Mouse (Mus musculus): Measurements from ENCODE around the gene Thnsl2. TPM values are rescaled to one million over a fixed set of nuclear protein-coding genes. Genes with fewer than 3 reads are reported as not detected.

The Thnsl2 gene
- 4.4 and 4.7 TPM in 2 replicates for polyA plus RNA-seq (2014; fragmentation: Nextera tagmentation; extraction: Ambion mirVana)

DNA sequence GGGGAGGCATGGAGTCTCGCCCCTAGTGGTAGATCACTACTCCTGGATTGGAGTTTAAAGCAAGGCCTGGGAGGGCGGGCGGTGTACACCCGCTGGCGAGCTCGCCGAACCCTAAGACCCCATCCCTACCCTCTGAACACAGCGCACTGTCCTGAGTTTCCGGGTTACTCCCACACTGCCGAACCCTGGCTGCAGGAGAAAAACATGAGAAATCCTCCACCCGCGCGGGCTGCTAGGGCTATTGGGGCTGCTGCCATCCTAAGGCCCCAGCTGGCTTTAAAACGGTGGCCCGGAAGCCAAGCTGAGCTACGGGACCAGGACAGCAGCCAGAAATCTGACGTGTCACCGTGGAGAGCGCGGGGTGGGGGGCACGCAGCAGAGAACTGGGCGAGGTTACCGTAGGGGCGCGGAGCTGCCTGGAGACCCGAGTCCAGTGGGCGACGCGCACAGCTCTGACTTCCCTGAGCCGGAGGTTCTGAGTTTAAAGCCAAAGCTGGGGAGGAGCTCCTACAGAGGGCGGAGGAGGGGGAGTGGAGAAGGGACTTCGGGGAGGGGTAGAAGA is at the start of gene Thnsl2:
Gene Thnsl2 (minus strand): TSS at position 546 of the 562 bp plus-strand sequence.
- peak; percentile 77 for DNase-seq (ENCODE audit: low spot score)
- Histone ChIP-seq H3K36me3 (ENCODE audit: control insufficient read depth, insufficient read depth, low read length) (no peaks in the 10 kb centered on the region), H3K4me1 (replicated peaks; ENCODE audit: control insufficient read depth, insufficient read depth, low read length) (0 out of 2 replicates have a peak, but pooled peaks cover 2% of the 10 kb centered on the region), H3K9ac (ENCODE audit: low read length) (peak within 1 kb of the TSS; percentile 67), H3K4me2 (ENCODE audit: low read depth, low read length, severe bottlenecking) (peak within 1 kb of the TSS; percentile 68), H3K9me3 (ENCODE audit: control insufficient read depth, low read length) (no peaks in the 10 kb centered on the region), H3K4me3 (ENCODE audit: low read depth, low read length) (peak within 1 kb of the TSS; percentile 46), H3K27me3 (ENCODE audit: control insufficient read depth, insufficient read depth, low read length) (no peaks in the 10 kb centered on the region), H3K27ac (ENCODE audit: low read depth, low read length) (no peak within 1 kb of the TSS)
- 0% methylated on average over 32 of the region's 32 CpGs for WGBS
- peak; percentile 85 for ATAC-seq (replicated peaks; ENCODE audit: low FRiP score)

DNA sequence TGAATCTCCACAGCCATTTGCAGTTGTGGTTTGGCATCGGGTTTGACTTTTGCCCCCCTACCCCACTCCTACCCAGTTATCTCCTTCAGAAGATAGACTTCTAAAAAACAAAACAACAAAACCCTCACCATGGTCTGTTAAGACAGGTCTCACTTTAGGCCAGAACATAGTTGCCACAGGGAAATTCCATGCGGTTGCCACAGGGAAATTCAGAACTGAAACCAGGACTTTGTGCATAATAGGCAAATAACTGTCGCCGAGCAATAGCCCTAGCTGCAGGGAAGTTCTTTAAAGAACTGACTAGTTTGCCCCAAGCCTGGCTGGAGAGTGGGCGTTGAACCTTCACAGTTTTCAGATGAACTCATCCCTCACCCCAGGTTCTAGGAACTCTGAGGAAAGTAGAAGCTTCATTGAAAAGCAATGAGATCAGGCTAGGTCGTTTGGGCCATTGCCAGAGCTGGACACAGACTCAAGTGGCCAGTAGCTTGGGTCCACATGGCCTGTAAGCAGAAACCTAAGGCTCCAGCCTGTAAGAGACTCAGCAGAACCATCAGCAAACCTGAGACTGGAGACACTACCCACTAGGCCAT is 49.0 kb upstream of the Thnsl2 start:
- no peaks in the 10 kb centered on the region for H3K36me3 ChIP-seq (ENCODE audit: control insufficient read depth, insufficient read depth, low read length)
- no peaks in the 10 kb centered on the region for H3K9me3 ChIP-seq (ENCODE audit: control insufficient read depth, low read length)
- no peaks in the 10 kb centered on the region for H3K27me3 ChIP-seq (ENCODE audit: control insufficient read depth, insufficient read depth, low read length)
- H3K27ac ChIP-seq (ENCODE audit: low read depth, low read length), result no peak overlapping the region
- H3K9ac ChIP-seq (ENCODE audit: low read length), result no peak overlapping the region
- no peaks in the 10 kb centered on the region for H3K4me1 ChIP-seq (replicated peaks; ENCODE audit: control insufficient read depth, insufficient read depth, low read length)
- 86% methylated on average over 6 of the region's 6 CpGs for WGBS
- H3K4me2 ChIP-seq (ENCODE audit: low read depth, low read length, severe bottlenecking), result no peak overlapping the region
- H3K4me3 ChIP-seq (ENCODE audit: low read depth, low read length), result no peak overlapping the region
- no peak for DNase-seq (ENCODE audit: low spot score)
- no peak for ATAC-seq (replicated peaks; ENCODE audit: low FRiP score)

DNA sequence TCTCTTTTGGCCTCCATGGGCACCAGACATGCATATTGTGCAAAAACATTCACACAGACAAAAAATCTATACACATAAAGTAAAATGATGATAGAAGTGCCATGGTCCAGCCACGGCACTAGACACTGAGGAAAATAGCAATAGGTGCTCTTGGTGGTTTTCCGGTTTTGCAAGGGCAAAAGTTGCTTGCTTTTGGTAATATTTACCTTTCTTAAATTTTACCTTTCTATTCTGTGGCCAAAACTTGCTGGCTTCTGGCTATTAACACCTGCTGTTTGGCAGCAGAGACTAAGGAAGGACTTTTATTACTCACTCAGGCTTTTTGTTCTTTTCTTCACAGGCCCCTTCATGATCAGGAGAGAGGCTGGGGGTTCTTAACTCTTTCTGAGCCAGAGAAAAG is 46.3 kb upstream of the Thnsl2 start:
- no peak for ATAC-seq (replicated peaks; ENCODE audit: low FRiP score)
- H3K9ac ChIP-seq (ENCODE audit: low read length), result no peak overlapping the region
- H3K4me2 ChIP-seq (ENCODE audit: low read depth, low read length, severe bottlenecking), result no peak overlapping the region
- H3K4me1 ChIP-seq (replicated peaks; ENCODE audit: control insufficient read depth, insufficient read depth, low read length), result no peaks in the 10 kb centered on the region
- no peaks in the 10 kb centered on the region for H3K9me3 ChIP-seq (ENCODE audit: control insufficient read depth, low read length)
- 82% methylated on average over 2 of the region's 2 CpGs for WGBS
- DNase-seq (ENCODE audit: low spot score), result no peak
- H3K27ac ChIP-seq (ENCODE audit: low read depth, low read length), result no peak overlapping the region
- no peaks in the 10 kb centered on the region for H3K27me3 ChIP-seq (ENCODE audit: control insufficient read depth, insufficient read depth, low read length)
- H3K4me3 ChIP-seq (ENCODE audit: low read depth, low read length), result no peak overlapping the region
- H3K36me3 ChIP-seq (ENCODE audit: control insufficient read depth, insufficient read depth, low read length), result no peaks in the 10 kb centered on the region

DNA sequence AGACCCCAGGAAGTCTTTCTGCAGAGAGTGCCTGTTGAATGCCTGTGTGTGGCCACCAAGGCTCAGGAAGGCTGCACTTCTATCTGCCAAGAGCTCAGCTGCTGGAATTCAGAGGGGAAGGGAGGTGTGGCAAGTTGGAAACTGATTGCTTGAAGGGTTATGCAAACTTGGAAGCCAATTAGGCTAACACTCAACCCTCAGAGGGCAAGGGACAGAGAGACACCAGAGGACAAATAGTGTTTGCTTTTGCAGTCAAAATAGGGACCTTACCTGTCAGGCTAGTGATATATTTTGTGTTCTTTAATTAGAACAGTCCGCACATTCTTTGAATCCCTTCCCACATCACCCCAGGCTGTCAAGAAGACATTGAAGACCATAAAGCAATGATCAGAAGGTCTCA is 45.3 kb upstream of the Thnsl2 start:
- no peaks in the 10 kb centered on the region for H3K4me1 ChIP-seq (replicated peaks; ENCODE audit: control insufficient read depth, insufficient read depth, low read length)
- H3K27ac ChIP-seq (ENCODE audit: low read depth, low read length), result no peak overlapping the region
- no peaks in the 10 kb centered on the region for H3K27me3 ChIP-seq (ENCODE audit: control insufficient read depth, insufficient read depth, low read length)
- WGBS, result 83% methylated on average over 1 of the region's 1 CpGs
- no peak overlapping the region for H3K4me3 ChIP-seq (ENCODE audit: low read depth, low read length)
- no peak for DNase-seq (ENCODE audit: low spot score)
- no peak overlapping the region for H3K9ac ChIP-seq (ENCODE audit: low read length)
- no peak overlapping the region for H3K4me2 ChIP-seq (ENCODE audit: low read depth, low read length, severe bottlenecking)
- H3K36me3 ChIP-seq (ENCODE audit: control insufficient read depth, insufficient read depth, low read length), result no peaks in the 10 kb centered on the region
- no peak for ATAC-seq (replicated peaks; ENCODE audit: low FRiP score)
- H3K9me3 ChIP-seq (ENCODE audit: control insufficient read depth, low read length), result no peaks in the 10 kb centered on the region

DNA sequence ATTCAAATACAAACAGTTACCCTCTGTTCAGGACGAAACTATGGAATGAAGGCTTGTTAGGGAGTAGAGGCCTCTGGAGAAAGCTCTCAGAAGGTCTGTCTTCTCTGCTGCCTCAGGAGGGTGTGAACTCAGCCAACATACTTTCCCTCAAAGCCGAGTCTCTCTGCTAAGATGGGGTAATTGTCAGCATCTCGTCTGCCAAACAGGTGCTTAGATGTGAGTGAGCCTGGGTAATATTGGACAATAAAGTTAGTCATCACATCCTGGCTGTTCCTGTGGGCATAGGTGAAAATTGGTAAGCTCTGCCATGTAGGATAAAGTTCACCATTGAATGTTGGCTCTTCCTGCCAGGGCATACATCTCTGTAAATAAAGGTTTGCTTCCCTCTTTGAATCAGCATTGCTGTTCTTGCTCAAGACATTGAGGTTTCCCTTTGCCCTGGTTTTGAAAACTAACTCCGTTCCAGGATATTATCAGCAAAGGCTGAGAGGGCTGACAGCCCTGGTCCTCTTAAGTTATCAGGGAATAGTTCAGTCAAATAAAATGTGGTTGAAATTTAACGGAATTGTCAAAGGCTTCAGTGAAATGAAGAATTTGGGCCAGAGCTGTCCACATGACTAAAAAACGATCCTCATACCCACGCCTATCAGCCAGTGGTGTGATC is 40.8 kb upstream of the Thnsl2 start:
- H3K36me3 ChIP-seq (ENCODE audit: control insufficient read depth, insufficient read depth, low read length), result no peaks in the 10 kb centered on the region
- H3K27ac ChIP-seq (ENCODE audit: low read depth, low read length), result no peak overlapping the region
- H3K9ac ChIP-seq (ENCODE audit: low read length), result no peak overlapping the region
- DNase-seq (ENCODE audit: low spot score) (no peak), ATAC-seq (replicated peaks; ENCODE audit: low FRiP score) (no peak)
- no peak overlapping the region for H3K4me2 ChIP-seq (ENCODE audit: low read depth, low read length, severe bottlenecking)
- H3K27me3 ChIP-seq (ENCODE audit: control insufficient read depth, insufficient read depth, low read length), result no peaks in the 10 kb centered on the region
- no peaks in the 10 kb centered on the region for H3K4me1 ChIP-seq (replicated peaks; ENCODE audit: control insufficient read depth, insufficient read depth, low read length)
- no peaks in the 10 kb centered on the region for H3K9me3 ChIP-seq (ENCODE audit: control insufficient read depth, low read length)
- 84% methylated on average over 7 of the region's 7 CpGs for WGBS
- H3K4me3 ChIP-seq (ENCODE audit: low read depth, low read length), result no peak overlapping the region

DNA sequence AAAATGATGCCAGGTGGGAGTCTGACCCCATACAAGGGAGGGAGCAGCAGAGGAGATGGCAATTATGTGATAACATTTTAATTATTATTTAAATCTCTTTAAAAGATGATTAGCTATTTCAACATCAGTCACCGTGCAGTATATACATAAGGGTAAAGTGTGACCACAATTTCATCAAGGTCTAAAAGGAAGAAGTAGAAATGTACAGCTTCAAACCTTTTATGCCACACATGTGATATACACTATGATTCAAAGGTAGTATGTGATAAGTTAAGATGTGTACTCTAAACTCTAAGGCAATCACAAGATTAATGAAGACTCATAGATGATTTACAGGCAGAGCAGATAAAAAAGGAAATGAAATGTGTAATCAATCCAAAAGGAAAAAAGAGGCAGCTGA is 36.4 kb upstream of the Thnsl2 start:
- Histone ChIP-seq H3K27ac (ENCODE audit: low read depth, low read length) (no peak overlapping the region), H3K27me3 (ENCODE audit: control insufficient read depth, insufficient read depth, low read length) (no peaks in the 10 kb centered on the region), H3K4me1 (replicated peaks; ENCODE audit: control insufficient read depth, insufficient read depth, low read length) (no peaks in the 10 kb centered on the region), H3K9me3 (ENCODE audit: control insufficient read depth, low read length) (no peaks in the 10 kb centered on the region), H3K4me2 (ENCODE audit: low read depth, low read length, severe bottlenecking) (no peak overlapping the region), H3K9ac (ENCODE audit: low read length) (no peak overlapping the region), H3K4me3 (ENCODE audit: low read depth, low read length) (no peak overlapping the region), H3K36me3 (ENCODE audit: control insufficient read depth, insufficient read depth, low read length) (no peaks in the 10 kb centered on the region)
- WGBS, result 86% methylated on average over 1 of the region's 1 CpGs
- ATAC-seq (replicated peaks; ENCODE audit: low FRiP score) (no peak), DNase-seq (ENCODE audit: low spot score) (no peak)

DNA sequence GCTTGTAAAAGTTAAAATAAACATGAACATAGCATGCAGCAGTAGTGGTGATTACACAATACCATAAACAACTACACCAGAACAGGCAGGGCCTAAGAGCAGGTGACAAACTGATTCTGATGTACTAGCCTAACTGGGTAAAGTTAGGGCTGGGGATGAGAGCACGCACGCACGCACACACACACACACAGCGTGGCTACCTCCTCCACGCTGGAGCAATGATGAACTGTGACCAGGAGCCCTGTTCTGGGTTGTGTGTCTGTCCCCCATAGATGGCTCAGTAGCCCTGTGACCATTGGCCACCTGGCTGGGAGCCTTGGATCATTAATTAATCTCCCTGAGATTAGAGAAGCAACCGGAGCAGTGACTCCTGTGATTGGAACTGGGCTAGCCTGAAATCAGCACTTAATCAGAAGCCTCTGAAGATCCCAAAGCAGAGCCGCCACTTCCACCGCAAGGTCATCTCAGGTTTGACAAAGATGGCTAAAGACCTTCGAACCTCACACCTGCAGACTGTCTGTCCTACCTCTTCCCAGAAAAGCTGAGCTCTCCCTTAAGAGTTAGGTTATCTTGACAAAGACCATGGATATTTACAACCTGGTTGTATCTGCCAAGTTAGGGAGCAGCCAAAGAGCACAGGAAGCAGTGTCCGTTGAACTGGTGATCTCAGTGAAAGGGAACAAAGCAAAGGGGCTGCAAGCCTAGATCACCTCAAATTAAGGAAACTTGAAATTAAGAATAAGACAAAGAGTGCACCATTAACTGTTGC is 28.8 kb upstream of the Thnsl2 start:
- Histone ChIP-seq H3K27me3 (ENCODE audit: control insufficient read depth, insufficient read depth, low read length) (no peaks in the 10 kb centered on the region), H3K4me2 (ENCODE audit: low read depth, low read length, severe bottlenecking) (no peak overlapping the region), H3K4me3 (ENCODE audit: low read depth, low read length) (no peak overlapping the region), H3K36me3 (ENCODE audit: control insufficient read depth, insufficient read depth, low read length) (no peaks in the 10 kb centered on the region), H3K9me3 (ENCODE audit: control insufficient read depth, low read length) (no peaks in the 10 kb centered on the region), H3K9ac (ENCODE audit: low read length) (no peak overlapping the region), H3K4me1 (replicated peaks; ENCODE audit: control insufficient read depth, insufficient read depth, low read length) (no peaks in the 10 kb centered on the region), H3K27ac (ENCODE audit: low read depth, low read length) (no peak overlapping the region)
- 94% methylated on average over 10 of the region's 10 CpGs for WGBS
- DNase-seq (ENCODE audit: low spot score), result no peak
- no peak for ATAC-seq (replicated peaks; ENCODE audit: low FRiP score)

DNA sequence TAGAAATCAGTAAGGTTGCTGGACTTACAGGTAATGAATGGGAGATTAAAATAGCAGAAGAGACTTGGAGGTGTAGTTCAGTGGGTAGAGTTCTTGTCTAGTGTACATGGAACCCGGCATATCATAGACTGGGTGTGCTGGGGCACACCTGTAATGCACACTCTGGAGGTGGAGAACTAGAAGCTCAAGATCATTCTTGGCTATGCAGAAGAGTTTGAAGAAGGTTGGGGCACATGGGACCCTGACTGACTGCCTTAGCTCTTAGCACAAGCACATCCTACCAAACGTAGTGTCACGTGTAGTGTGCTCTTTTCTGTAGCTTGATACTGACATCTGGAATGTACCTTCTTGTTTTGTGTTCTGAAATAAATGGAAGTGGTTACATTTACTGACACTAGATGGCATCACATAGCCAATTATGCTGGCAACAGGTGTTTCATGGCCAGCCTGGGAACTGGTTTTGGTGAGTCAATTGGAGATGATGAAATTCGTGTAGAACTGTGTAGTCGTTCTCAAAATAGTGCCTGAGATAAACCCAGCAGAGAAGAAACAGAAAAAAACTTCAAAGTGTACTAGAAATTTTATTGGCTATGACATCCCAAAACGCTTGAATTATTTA is 22.4 kb upstream of the Thnsl2 start:
- WGBS, result 56% methylated on average over 6 of the region's 6 CpGs
- no peak for ATAC-seq (replicated peaks; ENCODE audit: low FRiP score)

More for the DNA sequence above, 22.4 kb upstream of the Thnsl2 start:
- no peak overlapping the region for H3K4me3 ChIP-seq (ENCODE audit: low read depth, low read length)
- H3K4me2 ChIP-seq (ENCODE audit: low read depth, low read length, severe bottlenecking), result no peak overlapping the region
- DNase-seq (ENCODE audit: low spot score), result no peak
- no peaks in the 10 kb centered on the region for H3K36me3 ChIP-seq (ENCODE audit: control insufficient read depth, insufficient read depth, low read length)
- no peak overlapping the region for H3K9ac ChIP-seq (ENCODE audit: low read length)
- no peaks in the 10 kb centered on the region for H3K9me3 ChIP-seq (ENCODE audit: control insufficient read depth, low read length)
- H3K4me1 ChIP-seq (replicated peaks; ENCODE audit: control insufficient read depth, insufficient read depth, low read length), result no peaks in the 10 kb centered on the region
- H3K27me3 ChIP-seq (ENCODE audit: control insufficient read depth, insufficient read depth, low read length), result no peaks in the 10 kb centered on the region
- H3K27ac ChIP-seq (ENCODE audit: low read depth, low read length), result no peak overlapping the region
